Mouse (Mus musculus) liver, adult 2 months (tissue): ENCODE data around the gene Gimap8.

Source experiments
- CTCF ChIP-seq: fragments of 200-500 bp; IDR thresholded peaks from 2 replicates; pipeline ENCODE4 v1.5.1; 2011; ENCODE audit warnings: low read depth, low read length, control low read depth
- POLR2A ChIP-seq: fragments of 200-500 bp; IDR thresholded peaks from 2 replicates; pipeline ENCODE4 v1.6.1; 2011; ENCODE audit warnings: low read length, control low read depth; ENCODE audit not compliant: insufficient read depth; ENCODE audit errors: extremely low read depth

GRCm38 (mm10) chr6:48674291-48675058 lies 27.4 kb downstream of the Gimap8 start:
- no peak for TF ChIP-seq CTCF
- no peak for TF ChIP-seq POLR2A
